Mouse (Mus musculus): ENCODE data around the gene Zfp1. TPM values are rescaled to one million over a fixed set of nuclear protein-coding genes. Genes with fewer than 3 reads are reported as not detected.

The Zfp1 gene
- polyA plus RNA-seq (2015; fragmentation: Nextera tagmentation; extraction: Ambion mirVana) = 6.9 and 7.8 TPM in 2 replicates

- Histone ChIP-seq H3K9me3 (ENCODE audit: control insufficient read depth) (no peaks in the 10 kb centered on the region), H3K36me3 (ENCODE audit: control insufficient read depth, insufficient read depth) (no peaks in the 10 kb centered on the region), H3K4me1 (replicated peaks; ENCODE audit: control insufficient read depth, insufficient read depth, low read length) (0 out of 2 replicates have a peak, but pooled peaks cover 3% of the 10 kb centered on the region), H3K4me2 (replicated peaks; ENCODE audit: low read depth) (peak within 1 kb of the TSS; percentile 91), H3K27me3 (replicated peaks; ENCODE audit: control insufficient read depth, insufficient read depth, low read length) (no peaks in the 10 kb centered on the region), H3K9ac (ENCODE audit: low read depth, low read length) (peak within 1 kb of the TSS; percentile 92), H3K4me3 (ENCODE audit: low read depth, low read length) (peak within 1 kb of the TSS; percentile 87), H3K27ac (ENCODE audit: low read depth, low read length) (peak within 1 kb of the TSS; percentile 98)
- ATAC-seq = peak; percentile 95
- peak; percentile 26; the same call in 1 of the 2 replicates for TF ChIP-seq CTCF (IDR thresholded peaks at IDR 0.05; ENCODE audit: low read depth)
- under 1% methylated on average over 73 of the region's 75 CpGs for WGBS
These were observed at the start of gene Zfp1 for GRCm38 (mm10) chr8:111643264-111644141. TSS of gene Zfp1 (plus strand) at chr8:111643401.

GRCm38 (mm10) chr8:111594044-111594840, 49.0 kb upstream of the Zfp1 start:
- H3K9me3 ChIP-seq (ENCODE audit: control insufficient read depth) = no peaks in the 10 kb centered on the region
- no peaks in the 10 kb centered on the region for H3K36me3 ChIP-seq (ENCODE audit: control insufficient read depth, insufficient read depth)
- 83% methylated on average over 3 of the region's 3 CpGs for WGBS
- H3K4me1 ChIP-seq (replicated peaks; ENCODE audit: control insufficient read depth, insufficient read depth, low read length) = peaks cover 21% of the 10 kb centered on the region
- TF ChIP-seq CTCF (IDR thresholded peaks at IDR 0.05; ENCODE audit: low read depth) = no peak
- no peak for ATAC-seq
- no peaks in the 10 kb centered on the region for H3K27me3 ChIP-seq (replicated peaks; ENCODE audit: control insufficient read depth, insufficient read depth, low read length)
- H3K27ac ChIP-seq (ENCODE audit: low read depth, low read length) = no peak overlapping the region
- no peak overlapping the region for H3K4me2 ChIP-seq (replicated peaks; ENCODE audit: low read depth)
- H3K4me3 ChIP-seq (ENCODE audit: low read depth, low read length) = no peak overlapping the region
- H3K9ac ChIP-seq (ENCODE audit: low read depth, low read length) = no peak overlapping the region

GRCm38 (mm10) chr8:111594951-111595350, 48.2 kb upstream of the Zfp1 start:
- TF ChIP-seq CTCF (IDR thresholded peaks at IDR 0.05; ENCODE audit: low read depth) = no peak
- H3K9ac ChIP-seq (ENCODE audit: low read depth, low read length) = no peak overlapping the region
- no peaks in the 10 kb centered on the region for H3K36me3 ChIP-seq (ENCODE audit: control insufficient read depth, insufficient read depth)
- H3K27me3 ChIP-seq (replicated peaks; ENCODE audit: control insufficient read depth, insufficient read depth, low read length) = no peaks in the 10 kb centered on the region
- no peaks in the 10 kb centered on the region for H3K9me3 ChIP-seq (ENCODE audit: control insufficient read depth)
- peaks cover 21% of the 10 kb centered on the region for H3K4me1 ChIP-seq (replicated peaks; ENCODE audit: control insufficient read depth, insufficient read depth, low read length)
- H3K4me3 ChIP-seq (ENCODE audit: low read depth, low read length) = no peak overlapping the region
- H3K4me2 ChIP-seq (replicated peaks; ENCODE audit: low read depth) = no peak overlapping the region
- H3K27ac ChIP-seq (ENCODE audit: low read depth, low read length) = no peak overlapping the region
- 95% methylated on average over 2 of the region's 2 CpGs for WGBS
- ATAC-seq = no peak

GRCm38 (mm10) chr8:111595712-111596484, 47.3 kb upstream of the Zfp1 start:
- 32% methylated on average over 15 of the region's 15 CpGs for WGBS
- Histone ChIP-seq H3K4me1 (replicated peaks; ENCODE audit: control insufficient read depth, insufficient read depth, low read length) (peaks cover 21% of the 10 kb centered on the region), H3K27ac (ENCODE audit: low read depth, low read length) (peak overlapping the region; percentile 71), H3K36me3 (ENCODE audit: control insufficient read depth, insufficient read depth) (no peaks in the 10 kb centered on the region), H3K4me3 (ENCODE audit: low read depth, low read length) (no peak overlapping the region), H3K4me2 (replicated peaks; ENCODE audit: low read depth) (peak overlapping the region; percentile 48), H3K27me3 (replicated peaks; ENCODE audit: control insufficient read depth, insufficient read depth, low read length) (no peaks in the 10 kb centered on the region), H3K9me3 (ENCODE audit: control insufficient read depth) (no peaks in the 10 kb centered on the region), H3K9ac (ENCODE audit: low read depth, low read length) (no peak overlapping the region)
- TF ChIP-seq CTCF (IDR thresholded peaks at IDR 0.05; ENCODE audit: low read depth) = no peak
- peak; percentile 60 for ATAC-seq

- Histone ChIP-seq H3K36me3 (ENCODE audit: control insufficient read depth, insufficient read depth) (no peaks in the 10 kb centered on the region), H3K27ac (ENCODE audit: low read depth, low read length) (peak overlapping the region; percentile 71), H3K4me3 (ENCODE audit: low read depth, low read length) (no peak overlapping the region), H3K9me3 (ENCODE audit: control insufficient read depth) (no peaks in the 10 kb centered on the region), H3K9ac (ENCODE audit: low read depth, low read length) (no peak overlapping the region), H3K4me1 (replicated peaks; ENCODE audit: control insufficient read depth, insufficient read depth, low read length) (peaks cover 21% of the 10 kb centered on the region), H3K27me3 (replicated peaks; ENCODE audit: control insufficient read depth, insufficient read depth, low read length) (no peaks in the 10 kb centered on the region), H3K4me2 (replicated peaks; ENCODE audit: low read depth) (peak overlapping the region; percentile 48; the same call in 1 of the 2 replicates)
- WGBS = 29% methylated on average over 3 of the region's 3 CpGs
- no peak for TF ChIP-seq CTCF (IDR thresholded peaks at IDR 0.05; ENCODE audit: low read depth)
- no peak for ATAC-seq
These were observed 46.7 kb upstream of the Zfp1 start for GRCm38 (mm10) chr8:111596485-111596821.
